Mouse (Mus musculus) cerebellum, adult 2 months (tissue): ENCODE results near the gene Vac14.

Source experiments
- CTCF ChIP-seq: fragments of 200-500 bp; IDR thresholded peaks from 2 replicates; pipeline ENCODE4 v1.5.1; 2011; ENCODE audit warnings: low read depth, mild to moderate bottlenecking, control low read depth, low read length, moderate library complexity, borderline replicate concordance; ENCODE audit not compliant: insufficient read depth
- POLR2A ChIP-seq: fragments of 200-500 bp; IDR thresholded peaks from 2 replicates; pipeline ENCODE4 v1.6.1; 2011; ENCODE audit warnings: low read length, control low read depth, borderline replicate concordance; ENCODE audit not compliant: insufficient read depth

DNA sequence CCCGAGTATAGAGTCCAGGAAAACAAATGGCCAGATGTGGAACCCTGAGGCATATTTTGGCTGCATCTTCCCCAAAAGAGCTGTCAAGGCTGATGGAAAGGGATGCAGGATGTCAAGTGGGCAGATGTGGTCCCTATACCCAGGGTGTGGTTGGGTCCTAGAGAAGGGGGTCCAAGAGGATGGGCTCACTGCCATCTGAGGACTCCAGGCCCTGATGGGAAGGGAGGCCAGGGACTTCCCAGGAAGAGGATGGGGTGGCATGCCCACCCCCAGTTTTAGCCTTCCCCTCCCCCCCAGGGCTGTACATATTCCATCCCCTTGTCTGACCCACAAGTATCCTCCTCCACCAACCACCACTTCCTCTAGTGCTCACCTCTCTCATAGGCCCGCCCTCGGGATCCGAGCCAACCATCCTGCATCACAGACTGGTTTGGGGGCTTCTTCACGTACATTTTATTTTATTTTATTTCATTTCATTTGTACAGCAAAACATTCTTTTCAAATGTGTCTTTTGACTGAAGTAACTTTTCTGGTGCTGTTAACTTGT is 122.3 kb downstream of the Vac14 start:
- TF ChIP-seq CTCF (no peak), POLR2A (no peak)
